Mouse (Mus musculus) MN1 (cell line): ENCODE measurements around the gene Hmcn1.

Experiments used
- DNase-seq: peaks from one replicate; pipeline ENCODE4 v3.0.0-alpha.2; 2016; ENCODE audit warnings: low spot score

The Hmcn1 gene

DNA sequence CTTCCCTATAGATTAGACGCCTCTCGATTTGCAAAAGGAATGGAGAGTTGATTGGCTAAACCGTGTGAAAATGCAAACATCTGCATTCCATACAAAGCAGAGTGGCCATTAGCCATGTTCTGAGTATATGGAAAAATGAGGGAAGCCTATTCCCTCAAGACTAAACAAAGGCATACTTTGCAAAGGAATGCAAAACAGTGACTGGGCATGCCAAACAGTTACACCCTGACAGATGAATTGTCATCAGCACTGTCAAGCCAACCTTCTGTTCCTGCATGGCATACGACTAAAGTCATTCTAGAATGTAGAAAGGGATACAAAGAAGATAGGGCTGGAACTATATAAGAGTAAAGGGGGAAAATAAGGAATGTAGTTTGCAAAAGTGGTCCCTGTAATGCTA lies 115.3 kb downstream of the Hmcn1 start:
- no peak for DNase-seq

DNA sequence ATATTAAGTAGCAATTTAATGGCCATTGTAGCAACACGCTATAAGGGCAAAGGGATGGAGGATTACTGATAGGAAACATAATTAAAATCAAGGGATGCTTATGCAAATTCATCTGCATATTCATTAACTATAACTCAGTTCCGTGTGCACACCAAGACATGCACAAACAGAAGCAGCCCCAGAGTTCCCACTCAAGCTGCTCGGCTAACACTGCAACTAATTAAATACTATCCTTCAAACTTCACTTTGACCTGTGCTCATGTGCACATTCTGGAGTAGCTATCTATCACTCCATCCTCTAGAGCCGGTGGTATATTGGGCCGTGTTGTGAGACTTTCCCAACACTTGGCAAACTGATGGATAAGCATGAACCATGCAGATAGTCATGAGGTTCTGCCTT lies 119.2 kb downstream of the Hmcn1 start:
- DNase-seq = no peak

DNA sequence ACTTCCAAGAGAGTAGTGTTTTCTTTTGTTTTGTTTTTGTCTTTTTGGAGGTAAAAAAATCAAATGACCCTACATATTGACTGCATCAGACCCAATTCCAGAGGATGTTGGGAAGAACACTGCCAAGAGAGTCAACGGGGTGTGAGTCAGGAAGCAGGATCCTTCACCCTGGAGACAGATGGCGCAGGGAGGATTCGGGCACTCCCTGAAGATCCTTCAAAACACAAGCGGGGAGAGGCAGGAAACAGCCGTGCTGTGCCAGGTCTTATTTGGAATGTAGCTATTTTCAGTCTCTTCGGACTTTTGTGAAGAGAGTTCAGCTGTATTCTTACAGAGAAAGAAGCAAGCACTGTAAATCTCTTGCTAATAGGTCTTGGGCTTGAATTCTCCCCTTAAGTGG lies 120.0 kb downstream of the Hmcn1 start:
- DNase-seq = no peak

DNA sequence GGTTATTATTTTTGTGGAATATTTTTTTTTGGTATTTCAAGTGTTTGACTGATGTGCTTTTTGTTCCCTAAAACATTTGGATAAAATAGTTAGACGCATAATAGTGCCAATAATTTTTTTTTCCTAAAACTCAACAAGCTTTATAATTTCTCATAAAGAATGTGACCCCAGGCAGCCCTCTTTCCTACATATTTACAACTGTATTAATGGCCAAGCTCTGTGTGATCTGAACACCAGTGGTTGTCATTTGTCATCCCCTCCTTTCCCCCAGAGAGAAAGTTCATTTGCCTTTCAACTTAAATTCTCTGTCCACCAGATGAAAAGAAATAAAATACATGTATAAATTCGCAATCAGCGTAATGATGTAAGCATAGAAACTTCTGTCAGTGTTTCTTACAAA lies 121.1 kb downstream of the Hmcn1 start:
- DNase-seq = no peak

DNA sequence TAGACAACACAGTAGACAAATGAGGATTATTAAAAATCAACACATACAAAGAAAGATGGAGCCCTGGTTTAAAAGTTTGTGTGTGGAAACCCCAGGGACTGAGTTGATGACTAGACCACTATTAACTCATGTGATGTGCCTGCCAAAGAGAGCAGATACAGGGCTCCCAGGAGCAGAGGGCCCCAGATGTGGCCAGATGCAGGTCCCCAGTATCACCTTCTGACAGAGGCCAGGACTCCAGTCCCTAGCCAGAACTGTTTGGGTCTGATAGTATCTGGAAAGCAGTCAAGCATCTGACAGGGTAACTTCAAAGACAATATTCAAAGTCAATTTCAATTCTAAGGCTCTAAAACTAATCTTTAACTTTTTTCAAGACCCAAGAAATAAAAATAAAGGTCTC lies 124.0 kb downstream of the Hmcn1 start:
- no peak for DNase-seq

DNA sequence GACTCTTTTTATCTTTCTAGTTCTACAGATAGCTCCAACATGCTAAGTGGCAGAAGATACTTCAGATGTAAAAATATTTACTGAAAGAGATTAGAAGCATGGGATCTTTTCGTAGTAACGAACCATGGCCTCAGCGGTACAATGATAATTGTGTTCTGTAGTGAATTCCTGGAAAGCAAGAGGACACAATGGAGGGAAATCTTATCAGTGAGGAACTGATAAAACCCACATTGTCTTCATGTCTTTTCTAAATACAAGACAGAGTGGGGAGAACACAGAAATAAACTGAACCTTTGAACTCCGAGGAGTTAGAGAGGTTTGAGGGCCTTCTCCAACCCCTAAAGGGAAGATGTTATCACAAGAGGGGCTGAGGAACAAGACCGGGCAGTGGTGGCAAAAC lies 126.6 kb downstream of the Hmcn1 start:
- no peak for DNase-seq

DNA sequence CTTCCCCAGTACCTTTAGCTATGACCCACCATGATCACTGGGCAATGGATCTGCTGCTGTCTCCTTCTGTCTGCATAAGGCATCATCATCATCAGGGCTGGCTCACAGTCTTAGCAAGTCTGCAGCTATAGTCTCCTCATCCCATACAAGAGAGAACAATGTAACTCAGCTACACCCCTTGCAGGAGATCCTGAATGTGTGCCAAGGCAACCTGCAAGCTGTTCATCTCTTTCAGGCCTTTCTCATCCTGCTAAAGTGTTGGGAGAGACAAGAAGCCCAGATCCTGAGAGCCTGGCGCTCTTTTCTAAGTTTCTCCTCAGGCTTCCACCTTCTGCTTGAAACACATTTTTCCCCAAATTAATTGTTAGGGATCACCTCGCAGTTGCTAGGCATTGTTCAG lies 135.5 kb downstream of the Hmcn1 start:
- DNase-seq = no peak

DNA sequence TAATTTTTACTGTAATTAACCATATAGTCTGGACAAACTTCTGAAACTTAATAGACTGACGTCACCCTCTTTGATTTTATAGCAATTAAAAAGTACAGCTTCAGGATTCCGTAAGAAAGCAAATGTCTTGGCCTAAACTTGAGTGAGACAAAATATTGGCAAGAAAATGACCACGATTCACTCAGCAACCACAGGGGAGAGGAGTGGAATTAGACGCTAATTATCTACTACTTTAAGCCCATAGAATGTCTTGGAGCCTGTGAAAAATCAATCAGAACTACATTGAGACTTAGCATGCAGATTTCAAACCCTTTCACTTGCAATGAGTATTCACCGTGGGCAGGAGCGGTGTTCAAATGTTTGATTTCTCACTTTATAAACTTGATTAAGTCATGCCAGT lies 159.8 kb downstream of the Hmcn1 start:
- no peak for DNase-seq

DNA sequence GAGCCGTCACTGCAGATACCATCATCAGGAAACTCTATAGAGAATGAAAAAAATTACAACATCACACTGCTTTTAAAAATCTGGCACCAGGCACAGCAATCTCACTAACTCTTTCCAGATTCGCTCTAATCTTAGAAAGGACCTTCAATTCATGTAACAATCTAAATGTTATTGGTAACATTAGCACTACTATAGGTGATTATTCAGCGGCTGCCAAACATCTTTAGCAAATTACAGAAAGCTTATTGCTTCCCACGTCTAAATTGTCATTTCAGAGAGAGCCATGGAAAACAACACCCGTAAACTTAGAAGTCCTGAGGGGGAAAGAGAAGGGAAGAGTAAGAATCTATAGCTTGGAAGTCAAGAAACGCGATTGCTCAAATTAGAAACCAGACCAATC lies 163.4 kb downstream of the Hmcn1 start:
- no peak for DNase-seq

DNA sequence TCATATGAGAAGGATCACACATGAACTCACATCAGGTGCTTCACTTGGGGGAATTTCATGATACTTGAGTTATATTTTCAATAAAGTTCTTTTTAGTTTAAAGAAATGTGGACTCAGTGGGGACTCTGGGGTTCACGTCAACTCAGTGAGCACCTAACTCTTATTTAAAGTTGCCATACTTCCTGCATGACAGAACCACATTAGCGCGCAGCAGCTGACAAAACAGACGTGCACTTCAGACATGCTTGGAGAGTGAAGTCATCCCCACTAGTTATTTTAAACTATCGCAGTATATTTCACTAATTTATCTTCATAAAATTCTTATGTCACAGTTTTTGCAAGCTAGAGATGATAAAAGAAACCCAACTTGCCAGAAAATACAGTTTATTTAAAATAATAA lies 166.1 kb downstream of the Hmcn1 start:
- DNase-seq = no peak

DNA sequence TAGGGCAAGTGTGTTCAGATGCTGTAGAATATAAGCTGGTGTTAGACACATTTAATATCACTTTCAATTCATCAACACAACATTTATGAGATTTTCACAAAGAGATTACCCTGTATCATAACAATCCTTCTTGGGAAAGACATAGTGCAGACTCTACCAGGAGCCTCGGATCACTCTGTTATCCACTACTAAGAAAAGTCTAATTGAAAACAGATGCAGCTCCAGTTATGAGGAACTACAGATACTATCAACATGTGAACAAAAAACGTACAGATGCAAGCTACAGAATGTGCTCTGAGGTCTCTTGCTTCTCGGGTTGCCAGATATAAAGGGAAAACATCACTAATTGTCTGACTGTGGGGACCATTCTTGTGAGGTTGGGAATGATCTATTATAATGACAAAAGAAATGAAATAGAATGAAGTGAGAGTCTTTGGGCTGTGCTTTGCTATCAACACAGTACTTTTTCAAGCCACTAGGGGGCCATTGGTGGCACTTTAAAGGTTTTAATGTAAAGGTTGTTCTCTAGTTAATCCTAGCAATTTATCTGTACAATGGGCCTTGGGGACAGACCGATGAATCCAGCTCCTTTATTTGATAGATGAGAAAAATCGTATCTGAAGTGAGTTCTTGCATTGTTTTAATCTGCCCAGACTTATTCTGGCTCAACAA lies 168.8 kb downstream of the Hmcn1 start:
- no peak for DNase-seq

DNA sequence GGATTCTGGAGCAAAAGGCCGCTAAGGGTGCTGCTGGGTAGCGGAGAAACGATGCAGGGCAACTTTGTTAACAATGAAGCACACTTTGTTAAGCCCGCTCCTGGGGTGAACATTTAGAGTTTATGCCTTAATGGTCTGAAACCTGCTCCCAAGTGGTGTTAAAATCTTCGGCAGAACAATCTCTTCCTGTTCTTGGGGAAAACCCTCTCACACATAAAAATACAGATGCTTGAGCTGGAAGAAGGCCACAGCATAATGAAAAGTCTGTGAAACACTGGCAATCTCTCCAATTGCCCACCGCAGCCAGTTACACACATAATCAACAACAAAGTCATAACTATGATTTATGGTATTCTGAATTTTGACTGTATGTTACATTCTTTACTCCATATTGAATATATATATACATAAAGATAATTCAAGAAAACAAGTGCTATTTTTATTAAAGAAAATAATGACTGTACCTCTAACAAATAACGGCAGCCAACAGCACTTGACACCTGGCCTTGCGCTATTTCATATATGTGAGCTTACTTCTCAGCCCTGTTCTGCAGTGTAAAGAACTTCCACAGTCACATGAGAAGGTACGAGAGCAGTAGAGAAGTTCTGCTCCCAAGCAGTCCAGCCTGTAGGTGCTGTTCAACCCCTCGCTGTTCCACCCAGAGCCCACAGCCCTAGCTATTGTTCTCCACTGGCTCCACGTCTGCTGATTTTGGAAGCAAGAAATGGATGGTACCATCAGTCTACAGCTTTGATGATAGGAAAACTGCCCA lies 177.0 kb downstream of the Hmcn1 start:
- no peak for DNase-seq

DNA sequence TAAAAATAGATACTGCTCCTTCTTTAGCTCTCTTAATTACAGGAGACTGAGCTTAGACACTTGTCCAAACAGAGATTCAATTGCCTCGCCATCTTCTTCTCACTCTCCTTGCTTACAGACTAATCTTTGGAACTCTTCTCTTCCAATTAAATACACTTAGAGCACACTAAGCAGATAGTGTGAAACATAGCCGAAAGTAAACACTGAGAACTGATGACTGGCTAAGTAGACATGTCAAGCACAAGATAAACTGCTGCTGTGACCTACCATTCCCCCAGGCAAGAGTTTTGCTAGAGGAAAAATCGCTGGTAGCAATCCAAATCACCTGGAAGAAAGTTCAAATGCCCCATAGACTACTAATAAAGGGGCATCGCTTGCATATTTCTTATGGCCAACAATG lies 178.3 kb downstream of the Hmcn1 start:
- DNase-seq = no peak

DNA sequence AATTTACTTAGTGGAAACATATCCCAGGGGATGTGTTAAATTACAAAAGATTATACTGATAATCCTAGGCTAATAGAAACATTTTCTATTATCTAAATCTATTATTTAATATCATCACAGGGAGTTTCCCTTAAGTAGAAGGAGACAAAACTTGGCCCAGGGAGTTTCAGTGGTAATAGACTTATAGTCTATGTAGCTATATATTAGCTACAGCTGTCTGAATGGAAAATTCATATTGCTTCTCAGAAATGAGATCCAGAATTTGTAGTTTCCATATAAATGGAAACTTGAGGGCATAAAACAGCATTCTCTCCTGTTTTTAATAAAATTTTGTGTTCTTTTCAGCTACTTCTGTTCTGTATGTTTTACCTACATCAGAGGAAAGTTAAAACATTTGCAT lies 179.9 kb downstream of the Hmcn1 start:
- DNase-seq = no peak

DNA sequence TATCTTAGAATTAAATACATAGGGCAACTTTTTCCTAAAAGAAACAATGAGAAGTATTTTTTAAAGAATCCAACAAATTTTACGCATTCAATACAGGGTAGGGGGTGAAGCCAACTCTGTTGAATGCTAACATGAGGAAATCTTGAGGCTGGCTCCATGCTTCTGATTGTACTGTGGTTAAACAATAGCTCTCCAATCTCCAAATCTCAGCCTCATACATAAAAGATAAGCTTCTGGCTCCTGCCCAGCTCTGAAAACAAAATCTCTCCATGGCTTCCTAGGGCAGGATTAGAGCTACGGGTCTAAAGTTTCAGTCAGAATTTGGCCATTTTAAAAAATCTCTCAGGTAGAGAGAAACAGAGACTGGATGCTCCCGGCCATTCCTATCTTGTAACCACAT lies 186.4 kb downstream of the Hmcn1 start:
- no peak for DNase-seq

DNA sequence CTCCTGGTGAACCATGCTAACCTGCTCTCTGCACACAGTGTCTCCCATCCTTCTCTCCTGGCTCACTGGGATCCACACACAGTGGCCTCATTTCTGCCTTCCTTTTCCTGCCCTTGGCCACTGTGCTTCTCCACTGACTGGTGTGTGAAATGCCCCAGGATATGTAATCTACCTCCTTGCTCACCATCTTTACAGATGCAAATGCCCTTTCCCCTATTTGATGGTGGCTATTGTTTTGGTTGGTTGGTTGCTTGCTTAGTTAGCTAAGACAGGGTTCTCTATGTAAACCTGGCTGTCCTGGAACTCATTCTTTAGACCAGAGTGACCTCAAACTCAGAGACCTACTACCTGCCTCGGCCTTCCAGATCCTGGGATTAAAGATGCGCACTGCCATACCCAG lies 187.8 kb downstream of the Hmcn1 start:
- DNase-seq = no peak

DNA sequence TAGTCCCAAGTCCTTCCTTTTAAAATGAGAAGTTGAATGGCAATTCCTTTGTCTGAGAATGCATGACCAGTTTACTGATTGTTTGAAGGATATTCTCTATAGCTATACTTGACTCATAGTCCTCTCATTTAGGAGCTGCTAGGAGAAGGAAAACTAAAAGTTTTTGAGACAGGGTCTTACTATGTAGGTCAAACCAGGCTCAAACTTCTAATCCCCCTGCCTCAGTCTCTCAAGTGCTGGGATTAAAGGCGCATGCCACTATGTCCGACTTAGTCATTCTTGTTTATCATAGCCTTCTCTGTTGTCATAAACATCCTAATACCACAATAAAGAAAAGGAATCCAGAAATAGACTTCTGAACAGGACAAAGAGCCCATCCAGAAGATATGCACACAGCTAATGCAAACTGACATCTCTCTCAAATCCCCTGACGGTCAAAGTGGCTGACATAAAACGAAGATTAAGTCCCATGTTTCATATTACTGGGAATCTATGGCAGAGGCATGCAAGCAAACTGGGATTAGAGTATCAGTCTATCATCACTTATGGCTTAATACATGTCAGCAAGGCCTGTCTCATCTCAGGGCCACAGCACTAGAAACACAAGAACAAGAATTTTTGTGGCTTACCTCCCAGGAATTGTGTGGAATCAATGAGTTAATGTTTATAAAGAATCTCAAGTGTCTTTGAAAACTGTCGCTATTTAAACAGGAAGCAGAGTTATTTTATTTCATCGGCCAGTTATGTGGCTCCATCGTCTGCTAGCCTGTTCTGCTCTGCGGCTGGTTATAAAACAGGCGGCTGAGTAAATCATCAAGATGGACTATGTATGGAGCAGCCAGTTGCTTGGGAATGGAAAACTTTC lies 188.8 kb downstream of the Hmcn1 start:
- no peak for DNase-seq

DNA sequence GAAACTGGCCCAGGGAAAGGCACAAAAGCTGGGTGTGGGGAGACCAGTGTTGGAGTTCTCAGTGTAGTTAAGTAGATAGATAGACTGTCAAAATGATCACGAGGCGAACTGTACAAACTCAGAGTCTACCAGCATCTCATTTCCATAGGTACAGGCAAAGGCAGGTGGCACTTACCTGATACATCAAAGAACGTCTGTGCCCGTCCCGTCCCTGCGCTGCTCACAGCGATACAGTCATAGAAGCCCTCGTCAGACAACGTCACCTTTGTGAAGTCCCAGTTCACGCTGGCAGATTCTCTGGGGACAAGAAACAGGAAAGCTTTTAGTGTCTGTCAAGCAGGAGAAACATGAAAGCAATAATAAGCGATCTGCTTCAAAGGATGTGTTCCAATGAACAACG lies 190.6 kb downstream of the Hmcn1 start:
- DNase-seq = no peak

DNA sequence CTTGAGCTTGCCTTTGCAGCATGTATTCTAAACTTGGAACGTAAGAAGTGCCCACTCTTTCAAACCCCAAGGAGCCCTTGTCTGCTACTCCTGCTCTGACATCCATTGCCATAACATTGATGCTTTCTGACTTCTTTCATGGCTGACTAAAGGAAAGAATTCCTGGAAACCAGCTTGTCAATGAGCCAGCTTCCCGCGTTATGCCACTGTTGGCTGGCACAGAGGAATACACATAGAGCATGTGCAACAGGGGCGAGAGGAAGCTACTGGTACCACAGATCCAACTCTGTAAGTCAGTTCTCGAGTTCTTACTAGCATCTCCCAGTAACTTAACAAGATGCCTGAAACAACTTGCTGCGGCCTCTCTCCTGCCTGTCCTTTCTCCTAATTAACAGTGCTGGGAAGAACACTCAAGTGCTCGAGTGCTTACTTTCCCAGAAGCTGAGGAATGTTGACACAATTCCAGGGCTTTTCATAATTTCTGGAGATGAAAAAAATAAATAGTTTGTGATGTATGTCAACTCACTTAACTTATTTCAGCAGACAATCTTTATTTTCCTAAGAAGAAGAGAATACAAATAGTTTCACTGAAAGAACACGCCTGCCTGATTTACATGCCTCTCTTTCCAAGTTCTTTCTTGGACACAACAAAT lies 192.5 kb downstream of the Hmcn1 start:
- no peak for DNase-seq

DNA sequence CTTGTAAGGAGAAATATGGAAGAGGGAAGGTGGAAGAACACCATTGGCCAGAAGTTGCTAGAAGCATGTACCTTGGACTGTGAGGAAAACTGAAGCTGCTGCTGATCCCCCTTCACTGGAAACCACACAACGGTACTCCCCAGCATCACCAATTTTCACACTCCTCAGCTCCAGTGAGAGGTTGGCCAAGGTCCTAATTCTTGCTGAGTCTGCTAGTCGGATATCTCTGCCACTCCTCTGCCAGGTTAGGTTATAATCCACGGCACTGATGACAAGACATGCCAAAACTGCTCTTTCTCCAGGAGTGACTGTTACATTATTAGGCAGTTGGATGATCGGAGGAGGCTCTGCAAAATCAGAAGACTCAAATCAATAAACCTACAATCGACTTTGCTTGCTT lies 194.6 kb downstream of the Hmcn1 start:
- no peak for DNase-seq

DNA sequence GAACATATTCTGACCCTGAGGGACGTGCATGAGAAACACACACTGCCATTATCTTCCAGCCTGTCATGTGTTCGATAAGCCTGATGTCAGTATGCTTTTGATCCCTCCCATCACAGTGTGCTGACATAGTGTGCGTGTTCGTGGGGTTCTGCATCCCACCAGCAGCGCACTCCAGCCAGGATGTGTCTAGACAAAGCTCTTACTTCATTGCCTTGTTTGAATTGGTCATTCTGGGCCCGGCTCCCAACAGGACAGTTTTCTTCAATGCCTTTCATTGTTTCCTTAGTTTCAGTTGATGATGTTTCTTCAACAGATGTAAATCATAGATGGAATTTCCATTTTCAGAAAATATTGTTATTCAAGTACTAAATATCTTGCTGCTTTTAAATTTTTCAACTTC lies 206.5 kb downstream of the Hmcn1 start:
- no peak for DNase-seq

DNA sequence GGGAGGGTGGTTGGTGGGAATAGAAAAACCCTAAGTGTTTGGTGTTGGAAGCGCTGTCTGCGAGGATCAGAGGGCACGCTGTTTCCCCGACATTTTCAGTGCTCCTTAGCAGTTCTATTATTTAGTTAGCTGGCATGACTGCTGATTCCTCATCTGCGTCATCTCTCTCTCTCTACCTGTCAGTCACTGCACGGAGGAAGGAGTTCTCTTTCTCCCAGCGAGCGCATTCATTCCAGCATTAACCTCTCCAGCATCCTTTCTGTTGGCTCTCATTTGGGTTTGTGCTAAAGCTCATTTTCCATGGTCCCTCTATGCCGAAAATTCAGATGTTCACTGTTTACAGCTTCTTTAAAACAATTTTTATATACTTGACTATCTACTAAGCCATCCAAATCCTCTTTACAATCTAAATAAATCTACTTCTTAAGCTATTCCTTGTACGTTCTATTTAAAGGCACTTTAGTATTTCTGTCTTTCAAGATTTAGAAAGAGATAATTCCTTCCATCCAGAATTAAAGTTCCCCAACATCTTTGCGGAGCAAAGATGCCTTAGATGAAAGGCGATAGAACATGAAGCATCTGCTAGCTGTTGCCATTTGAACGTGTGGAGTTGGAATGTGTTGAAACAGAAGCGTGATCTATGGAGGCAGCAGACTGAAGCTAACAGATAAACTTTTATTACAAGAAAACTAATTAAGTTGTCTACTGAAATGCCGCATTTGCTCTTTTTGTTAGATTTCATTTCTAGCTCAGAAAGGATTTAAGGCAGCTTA lies 210.0 kb downstream of the Hmcn1 start:
- DNase-seq = no peak
